Mouse (Mus musculus) neural tube, embryonic 11.5 days (tissue): Measurements from ENCODE around the gene Kcnma1. TPM values are rescaled to one million over a fixed set of nuclear protein-coding genes. Genes with fewer than 3 reads are reported as not detected.
A peak's percentile ranks its signal among the peaks of the same experiment; 100 is the strongest.

Source experiments
- ATAC-seq: fragments of 200-750 bp; cut with Nextera tagmentation; 2 replicates; pipeline ENCODE4 v1.8.0; 2017; ENCODE audit warnings: moderate number of reproducible peaks, mild to moderate bottlenecking, moderate TSS enrichment, moderate library complexity; ENCODE audit not compliant: insufficient read depth, low FRiP score, low TSS enrichment
- DNase-seq: peaks from one replicate; pipeline ENCODE4 v3.0.0-alpha.2; 2015; ENCODE audit warnings: low spot score
- H3K27ac ChIP-seq: fragments of 300-500 bp; sonication (generic); 2 replicates; pipeline ENCODE4 v1.5.1; 2014; ENCODE audit warnings: low read depth, mild to moderate bottlenecking, low read length
- H3K27me3 ChIP-seq: fragments of 300-500 bp; sonication (generic); 2 replicates; pipeline ENCODE4 v1.6.1; 2014; ENCODE audit warnings: mild to moderate bottlenecking, low read length, mixed read lengths; ENCODE audit not compliant: control insufficient read depth, insufficient read depth
- H3K36me3 ChIP-seq: fragments of 300-500 bp; sonication (generic); 2 replicates; pipeline ENCODE4 v1.6.1; 2014; ENCODE audit warnings: mild to moderate bottlenecking, low read length, moderate library complexity, mixed read lengths; ENCODE audit not compliant: control insufficient read depth, insufficient read depth
- H3K4me1 ChIP-seq: fragments of 300-500 bp; sonication (generic); 2 replicates; pipeline ENCODE4 v1.6.1; 2014; ENCODE audit warnings: low read length, mixed read lengths; ENCODE audit not compliant: control insufficient read depth, insufficient read depth
- H3K4me2 ChIP-seq: fragments of 300-500 bp; sonication (generic); 2 replicates; pipeline ENCODE4 v1.6.1; 2014; ENCODE audit warnings: low read depth, mild to moderate bottlenecking, moderate library complexity
- H3K4me3 ChIP-seq: fragments of 300-500 bp; sonication (generic); 2 replicates; pipeline ENCODE4 v1.5.1; 2014; ENCODE audit warnings: low read depth, low read length
- H3K9ac ChIP-seq: fragments of 300-500 bp; sonication (generic); 2 replicates; pipeline ENCODE4 v1.6.1; 2014; ENCODE audit warnings: mild to moderate bottlenecking, low read length
- H3K9me3 ChIP-seq: fragments of 300-500 bp; sonication (generic); 2 replicates; pipeline ENCODE4 v1.6.1; 2016; ENCODE audit warnings: low read length; ENCODE audit not compliant: control insufficient read depth
- WGBS: fragments of 180-500 bp; shearing (Covaris S2); extraction: QIAGEN DNeasy Blood & Tissue Kit; methylation state at CpG from one replicate; pipeline ENCODE4 v1.1.7; 2014; 5-methylcytosine and 5-hydroxymethylcytosine counted together
- polyA plus RNA-seq: library from polyadenylated mRNA; unstranded; fragments of >200 nt; fragmentation: Nextera tagmentation; extraction: Ambion mirVana; gene quantifications from 2 replicates; pipeline ENCODE4 v1.2.1, GENCODE M21; 2014

The Kcnma1 gene
- polyA plus RNA-seq, 1 experiment from 2014 or later, result 2.7 TPM

- no peaks in the 10 kb centered on the region for H3K27me3 ChIP-seq
- no peak overlapping the region for H3K4me2 ChIP-seq
- DNase-seq (no peak), ATAC-seq (no peak)
- no peak overlapping the region for H3K27ac ChIP-seq
- no peaks in the 10 kb centered on the region for H3K4me1 ChIP-seq
- 50% methylated on average over 1 of the region's 1 CpGs for WGBS
- H3K9ac ChIP-seq, result no peak overlapping the region
- H3K9me3 ChIP-seq, result no peaks in the 10 kb centered on the region
- no peak overlapping the region for H3K4me3 ChIP-seq
- H3K36me3 ChIP-seq, result no peaks in the 10 kb centered on the region
Measured at GRCm38 (mm10) chr14:23771794-23772193, 242.5 kb downstream of the Kcnma1 start.

GRCm38 (mm10) chr14:23762471-23762870, 251.8 kb downstream of the Kcnma1 start:
- Histone ChIP-seq H3K9ac (no peak overlapping the region), H3K4me3 (no peak overlapping the region), H3K4me1 (no peaks in the 10 kb centered on the region), H3K4me2 (no peak overlapping the region), H3K36me3 (no peaks in the 10 kb centered on the region), H3K27me3 (no peaks in the 10 kb centered on the region), H3K9me3 (no peaks in the 10 kb centered on the region), H3K27ac (no peak overlapping the region)
- ATAC-seq (no peak), DNase-seq (no peak)
- WGBS, result 92% methylated on average over 2 of the region's 2 CpGs

GRCm38 (mm10) chr14:23759626-23760025, 254.7 kb downstream of the Kcnma1 start:
- no peaks in the 10 kb centered on the region for H3K27me3 ChIP-seq
- no peaks in the 10 kb centered on the region for H3K36me3 ChIP-seq
- no peak overlapping the region for H3K9ac ChIP-seq
- H3K9me3 ChIP-seq, result no peaks in the 10 kb centered on the region
- 87% methylated on average over 5 of the region's 5 CpGs for WGBS
- H3K4me2 ChIP-seq, result no peak overlapping the region
- ATAC-seq (no peak), DNase-seq (no peak)
- no peak overlapping the region for H3K4me3 ChIP-seq
- H3K4me1 ChIP-seq, result no peaks in the 10 kb centered on the region
- H3K27ac ChIP-seq, result no peak overlapping the region

- DNase-seq, result no peak
- no peak overlapping the region for H3K4me3 ChIP-seq
- WGBS, result 69% methylated on average over 1 of the region's 1 CpGs
- no peak overlapping the region for H3K4me2 ChIP-seq
- no peaks in the 10 kb centered on the region for H3K4me1 ChIP-seq
- no peaks in the 10 kb centered on the region for H3K36me3 ChIP-seq
- no peak overlapping the region for H3K9ac ChIP-seq
- ATAC-seq, result no peak
- H3K27me3 ChIP-seq, result no peaks in the 10 kb centered on the region
- no peaks in the 10 kb centered on the region for H3K9me3 ChIP-seq
- H3K27ac ChIP-seq, result no peak overlapping the region
Measured at GRCm38 (mm10) chr14:23758421-23758820, 255.9 kb downstream of the Kcnma1 start.

- no peak overlapping the region for H3K9ac ChIP-seq
- H3K36me3 ChIP-seq, result no peaks in the 10 kb centered on the region
- DNase-seq (no peak), ATAC-seq (no peak)
- no peak overlapping the region for H3K4me2 ChIP-seq
- no peaks in the 10 kb centered on the region for H3K27me3 ChIP-seq
- no peaks in the 10 kb centered on the region for H3K4me1 ChIP-seq
- no peak overlapping the region for H3K4me3 ChIP-seq
- 87% methylated on average over 2 of the region's 2 CpGs for WGBS
- no peaks in the 10 kb centered on the region for H3K9me3 ChIP-seq
- no peak overlapping the region for H3K27ac ChIP-seq
Measured at GRCm38 (mm10) chr14:23748011-23748410, 266.3 kb downstream of the Kcnma1 start.

- DNase-seq (no peak), ATAC-seq (no peak)
- H3K9me3 ChIP-seq, result no peaks in the 10 kb centered on the region
- H3K27ac ChIP-seq, result no peak overlapping the region
- H3K4me1 ChIP-seq, result no peaks in the 10 kb centered on the region
- H3K4me3 ChIP-seq, result no peak overlapping the region
- H3K27me3 ChIP-seq, result no peaks in the 10 kb centered on the region
- no peak overlapping the region for H3K9ac ChIP-seq
- H3K36me3 ChIP-seq, result no peaks in the 10 kb centered on the region
- H3K4me2 ChIP-seq, result no peak overlapping the region
- WGBS, result 88% methylated on average over 4 of the region's 4 CpGs
Measured at GRCm38 (mm10) chr14:23746976-23747375, 267.3 kb downstream of the Kcnma1 start.

- H3K4me1 ChIP-seq, result no peaks in the 10 kb centered on the region
- ATAC-seq (no peak), DNase-seq (no peak)
- H3K27ac ChIP-seq, result no peak overlapping the region
- no peaks in the 10 kb centered on the region for H3K27me3 ChIP-seq
- H3K9ac ChIP-seq, result no peak overlapping the region
- H3K4me3 ChIP-seq, result no peak overlapping the region
- no peaks in the 10 kb centered on the region for H3K36me3 ChIP-seq
- no peak overlapping the region for H3K4me2 ChIP-seq
- H3K9me3 ChIP-seq, result no peaks in the 10 kb centered on the region
Measured at GRCm38 (mm10) chr14:23741531-23741930, 272.8 kb downstream of the Kcnma1 start.

- no peak overlapping the region for H3K4me2 ChIP-seq
- H3K27me3 ChIP-seq, result no peaks in the 10 kb centered on the region
- H3K27ac ChIP-seq, result no peak overlapping the region
- no peak overlapping the region for H3K4me3 ChIP-seq
- ATAC-seq (no peak), DNase-seq (no peak)
- H3K9me3 ChIP-seq, result no peaks in the 10 kb centered on the region
- no peak overlapping the region for H3K9ac ChIP-seq
- H3K4me1 ChIP-seq, result no peaks in the 10 kb centered on the region
- H3K36me3 ChIP-seq, result no peaks in the 10 kb centered on the region
- WGBS, result 92% methylated on average over 3 of the region's 3 CpGs
Measured at GRCm38 (mm10) chr14:23734200-23734599, 280.1 kb downstream of the Kcnma1 start.

- Histone ChIP-seq H3K27me3 (no peaks in the 10 kb centered on the region), H3K4me1 (no peaks in the 10 kb centered on the region), H3K4me3 (no peak overlapping the region), H3K27ac (no peak overlapping the region), H3K4me2 (no peak overlapping the region), H3K36me3 (no peaks in the 10 kb centered on the region), H3K9ac (no peak overlapping the region), H3K9me3 (no peaks in the 10 kb centered on the region)
- DNase-seq, result peak; percentile 42
- no peak for ATAC-seq
- 61% methylated on average over 2 of the region's 2 CpGs for WGBS
Measured at GRCm38 (mm10) chr14:23729377-23729776, 284.9 kb downstream of the Kcnma1 start.
